Mouse (Mus musculus): ENCODE data around the gene Saa3. TPM values are rescaled to one million over a fixed set of nuclear protein-coding genes. Genes with fewer than 3 reads are reported as not detected.
"Not testable (repeated sequence)": the region's sequence is repeated elsewhere in the genome, so short reads cannot be mapped to it uniquely, and the experiment has no call there.

Saa3 gene
- polyA plus RNA-seq (2014; fragmentation: Nextera tagmentation; extraction: Ambion mirVana), result 0.08 TPM in 1 of 2 replicates, not detected in the other

DNA sequence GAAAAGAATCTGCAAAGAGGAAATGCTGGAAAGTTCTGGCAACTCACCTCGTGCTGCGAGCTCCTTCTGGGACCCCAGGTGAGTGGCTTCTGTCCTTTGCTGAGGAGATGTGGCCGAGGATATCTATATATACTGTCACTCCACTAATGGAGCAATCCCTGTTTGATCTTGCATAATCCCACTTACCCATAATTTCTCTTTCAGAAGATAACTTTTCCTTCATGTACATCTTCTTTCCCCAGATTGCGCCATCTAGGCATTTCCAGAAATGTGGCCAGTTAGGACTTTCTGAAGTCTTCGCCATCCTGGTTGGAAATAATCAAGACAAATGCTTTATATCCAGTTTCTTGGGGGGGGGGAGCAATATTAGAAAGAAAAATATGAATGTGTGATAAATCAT lies at the start of gene Saa3:
Gene Saa3 (minus strand): TSS at position 101 of the 400 bp plus-strand sequence.
- 93% methylated on average over 5 of the region's 5 CpGs for WGBS
- Histone ChIP-seq H3K27me3 (ENCODE audit: control insufficient read depth, insufficient read depth, low read length) (no peaks in the 10 kb centered on the region), H3K9ac (no peak within 1 kb of the TSS), H3K36me3 (replicated peaks; ENCODE audit: control insufficient read depth, insufficient read depth) (no peaks in the 10 kb centered on the region), H3K4me1 (replicated peaks; ENCODE audit: control insufficient read depth, insufficient read depth, low read length) (no peaks in the 10 kb centered on the region), H3K4me2 (replicated peaks) (no peak within 1 kb of the TSS), H3K4me3 (replicated peaks; ENCODE audit: low read length) (no peak within 1 kb of the TSS), H3K27ac (no peak within 1 kb of the TSS), H3K9me3 (ENCODE audit: control insufficient read depth, low read length) (no peaks in the 10 kb centered on the region)
- DNase-seq (ENCODE audit: low spot score), result no peak
- ATAC-seq (ENCODE audit: low FRiP score), result no peak

DNA sequence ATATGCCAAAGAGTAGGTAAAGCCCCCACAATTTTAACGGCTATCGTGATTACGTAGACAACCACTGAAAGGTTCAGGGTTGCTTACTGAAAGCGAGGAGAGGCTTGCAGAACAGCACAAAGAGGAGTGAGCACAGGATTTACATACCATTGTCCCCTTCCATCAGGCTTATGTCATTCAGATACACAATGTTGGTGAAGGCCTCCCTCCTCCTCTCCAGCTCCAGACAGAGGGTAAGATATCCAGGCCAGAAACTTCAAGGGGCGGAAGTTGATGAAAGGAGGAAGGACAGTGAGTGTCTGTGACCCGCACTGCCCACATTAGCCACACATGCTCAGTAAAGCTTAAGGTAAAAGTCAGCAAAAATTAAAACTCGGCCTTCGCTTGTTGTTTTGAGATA lies 49.2 kb upstream of the Saa3 start:
- Histone ChIP-seq H3K36me3 (replicated peaks; ENCODE audit: control insufficient read depth, insufficient read depth) (peaks cover 99% of the 10 kb centered on the region), H3K4me3 (replicated peaks; ENCODE audit: low read length) (no peak overlapping the region), H3K9me3 (ENCODE audit: control insufficient read depth, low read length) (no peaks in the 10 kb centered on the region), H3K27ac (no peak overlapping the region), H3K9ac (no peak overlapping the region), H3K27me3 (ENCODE audit: control insufficient read depth, insufficient read depth, low read length) (no peaks in the 10 kb centered on the region), H3K4me2 (replicated peaks) (no peak overlapping the region), H3K4me1 (replicated peaks; ENCODE audit: control insufficient read depth, insufficient read depth, low read length) (no peaks in the 10 kb centered on the region)
- ATAC-seq (ENCODE audit: low FRiP score), result no peak
- DNase-seq (ENCODE audit: low spot score), result no peak
- 75% methylated on average over 8 of the region's 8 CpGs for WGBS

DNA sequence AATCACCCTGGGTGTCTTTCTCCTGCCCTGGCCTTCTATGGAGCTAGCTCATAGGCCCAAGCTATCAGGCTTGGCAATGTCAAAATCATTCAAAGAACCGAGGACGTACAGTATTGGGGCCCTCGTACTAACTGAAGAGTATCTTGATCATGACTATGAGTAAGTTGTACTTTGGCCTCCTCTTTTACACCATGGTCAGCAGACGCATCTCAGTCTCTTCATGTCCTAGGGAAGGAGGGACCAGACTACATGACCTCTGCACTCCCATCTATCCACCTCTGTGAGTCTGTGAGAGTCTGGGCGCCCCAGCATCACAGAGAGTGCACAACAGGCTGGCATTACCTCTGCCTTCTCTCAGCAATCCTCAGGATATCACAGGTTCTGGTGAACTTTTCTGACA lies 47.1 kb upstream of the Saa3 start:
- DNase-seq (ENCODE audit: low spot score) (no peak), ATAC-seq (ENCODE audit: low FRiP score) (no peak)
- no peak overlapping the region for H3K27ac ChIP-seq
- H3K27me3 ChIP-seq (ENCODE audit: control insufficient read depth, insufficient read depth, low read length), result no peaks in the 10 kb centered on the region
- no peaks in the 10 kb centered on the region for H3K9me3 ChIP-seq (ENCODE audit: control insufficient read depth, low read length)
- no peak overlapping the region for H3K9ac ChIP-seq
- H3K4me3 ChIP-seq (replicated peaks; ENCODE audit: low read length), result no peak overlapping the region
- H3K4me2 ChIP-seq (replicated peaks), result no peak overlapping the region
- no peaks in the 10 kb centered on the region for H3K4me1 ChIP-seq (replicated peaks; ENCODE audit: control insufficient read depth, insufficient read depth, low read length)
- 91% methylated on average over 5 of the region's 5 CpGs for WGBS
- H3K36me3 ChIP-seq (replicated peaks; ENCODE audit: control insufficient read depth, insufficient read depth), result peaks cover 90% of the 10 kb centered on the region

DNA sequence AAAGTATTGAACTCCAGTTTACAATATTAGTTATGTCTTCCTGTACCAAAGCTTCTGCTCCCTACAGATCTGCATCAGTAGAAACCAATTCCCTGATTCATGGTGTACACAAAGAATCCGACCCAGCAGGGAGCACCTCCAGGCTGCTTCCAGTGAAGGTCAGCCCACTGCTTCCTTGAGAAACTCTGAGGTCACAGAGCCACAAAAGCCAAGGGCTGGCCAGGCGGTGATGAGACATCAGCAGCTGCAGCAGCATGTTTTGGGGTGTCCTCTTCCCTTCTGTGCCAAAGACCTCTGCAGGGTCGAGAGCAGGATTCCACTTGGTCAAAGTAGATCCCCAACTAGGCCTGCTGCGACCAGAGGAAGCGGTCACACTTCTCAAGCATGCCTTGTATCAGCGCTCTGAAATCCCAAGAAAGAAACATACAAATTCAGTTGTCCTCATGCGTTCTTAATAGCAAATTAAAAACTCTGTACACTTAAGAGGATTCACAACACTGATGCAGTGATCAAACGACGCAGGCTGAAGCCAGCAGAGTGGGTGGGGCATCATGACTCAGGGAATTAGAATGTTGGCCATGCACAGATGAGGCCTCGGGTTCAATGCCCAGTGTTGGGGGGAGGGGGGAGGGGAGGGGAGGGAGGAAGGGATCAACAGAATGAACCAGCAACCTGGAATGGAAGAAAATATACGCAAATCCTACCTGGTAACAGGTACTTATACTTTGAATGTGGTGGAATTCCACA lies 45.7 kb upstream of the Saa3 start:
- ATAC-seq (ENCODE audit: low FRiP score) (no peak), DNase-seq (ENCODE audit: low spot score) (no peak)
- H3K4me1 ChIP-seq (replicated peaks; ENCODE audit: control insufficient read depth, insufficient read depth, low read length), result no peaks in the 10 kb centered on the region
- no peak overlapping the region for H3K4me3 ChIP-seq (replicated peaks; ENCODE audit: low read length)
- no peak overlapping the region for H3K4me2 ChIP-seq (replicated peaks)
- no peak overlapping the region for H3K9ac ChIP-seq
- H3K9me3 ChIP-seq (ENCODE audit: control insufficient read depth, low read length), result no peaks in the 10 kb centered on the region
- peaks cover 77% of the 10 kb centered on the region for H3K36me3 ChIP-seq (replicated peaks; ENCODE audit: control insufficient read depth, insufficient read depth)
- H3K27ac ChIP-seq, result no peak overlapping the region
- no peaks in the 10 kb centered on the region for H3K27me3 ChIP-seq (ENCODE audit: control insufficient read depth, insufficient read depth, low read length)
- 82% methylated on average over 11 of the region's 11 CpGs for WGBS

DNA sequence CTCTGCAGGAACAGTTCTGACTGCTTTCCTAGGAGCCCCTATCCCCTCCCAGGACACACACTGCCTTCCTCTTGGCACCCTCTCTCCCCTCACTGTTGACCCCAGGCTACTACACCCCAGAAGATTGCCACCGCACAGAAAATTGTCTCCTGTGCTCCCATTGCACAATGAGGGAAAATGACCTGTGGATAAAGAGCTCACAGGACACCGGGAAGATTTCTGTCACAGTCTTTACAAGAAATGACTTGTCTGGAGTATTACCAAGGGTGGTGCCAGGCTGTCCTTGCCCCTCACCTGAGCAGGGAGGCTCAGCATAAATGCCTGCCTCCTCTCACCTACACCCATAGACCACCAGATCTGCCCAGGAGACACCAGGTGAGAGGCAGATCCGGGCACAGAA lies 36.0 kb upstream of the Saa3 start, which contains the start of gene Saa2:
Gene Saa2 (plus strand): TSS at position 301 of the 400 bp plus-strand sequence.
- Histone ChIP-seq H3K27ac (no peak within 1 kb of the TSS), H3K4me3 (replicated peaks; ENCODE audit: low read length) (no peak within 1 kb of the TSS), H3K9me3 (ENCODE audit: control insufficient read depth, low read length) (no peaks in the 10 kb centered on the region), H3K4me2 (replicated peaks) (no peak within 1 kb of the TSS), H3K4me1 (replicated peaks; ENCODE audit: control insufficient read depth, insufficient read depth, low read length) (no peaks in the 10 kb centered on the region), H3K27me3 (ENCODE audit: control insufficient read depth, insufficient read depth, low read length) (no peaks in the 10 kb centered on the region), H3K9ac (no peak within 1 kb of the TSS), H3K36me3 (replicated peaks; ENCODE audit: control insufficient read depth, insufficient read depth) (no peaks in the 10 kb centered on the region)
- ATAC-seq (ENCODE audit: low FRiP score) (no peak), DNase-seq (ENCODE audit: low spot score) (no peak)
- WGBS, result 85% methylated on average over 2 of the region's 3 CpGs

DNA sequence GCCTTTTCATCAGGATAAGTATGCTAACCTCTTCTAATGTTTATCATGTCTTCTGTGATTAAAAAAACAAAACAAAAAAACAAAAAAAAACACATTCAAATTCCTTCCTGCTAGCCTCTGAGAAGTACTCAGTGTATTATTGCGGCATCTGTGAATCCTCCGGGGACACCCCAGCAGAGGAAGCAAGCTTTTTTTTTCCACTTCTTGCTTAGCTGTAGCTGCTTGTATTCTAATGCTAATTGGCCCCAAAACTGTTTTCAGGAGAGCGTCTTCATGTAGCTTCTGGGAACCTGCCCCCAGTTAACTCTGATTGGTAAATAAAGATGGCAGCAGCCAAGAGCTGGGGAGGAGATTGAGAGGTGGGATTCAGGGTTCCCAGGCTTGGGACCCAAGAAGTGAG lies 33.0 kb upstream of the Saa3 start:
- Histone ChIP-seq H3K9me3 (ENCODE audit: control insufficient read depth, low read length) (no peaks in the 10 kb centered on the region), H3K27ac (no peak overlapping the region), H3K36me3 (replicated peaks; ENCODE audit: control insufficient read depth, insufficient read depth) (no peaks in the 10 kb centered on the region), H3K27me3 (ENCODE audit: control insufficient read depth, insufficient read depth, low read length) (no peaks in the 10 kb centered on the region), H3K4me2 (replicated peaks) (no peak overlapping the region), H3K4me1 (replicated peaks; ENCODE audit: control insufficient read depth, insufficient read depth, low read length) (no peaks in the 10 kb centered on the region), H3K9ac (no peak overlapping the region), H3K4me3 (replicated peaks; ENCODE audit: low read length) (no peak overlapping the region)
- ATAC-seq (ENCODE audit: low FRiP score) (no peak), DNase-seq (ENCODE audit: low spot score) (no peak)
- 21% methylated on average over 3 of the region's 3 CpGs for WGBS

DNA sequence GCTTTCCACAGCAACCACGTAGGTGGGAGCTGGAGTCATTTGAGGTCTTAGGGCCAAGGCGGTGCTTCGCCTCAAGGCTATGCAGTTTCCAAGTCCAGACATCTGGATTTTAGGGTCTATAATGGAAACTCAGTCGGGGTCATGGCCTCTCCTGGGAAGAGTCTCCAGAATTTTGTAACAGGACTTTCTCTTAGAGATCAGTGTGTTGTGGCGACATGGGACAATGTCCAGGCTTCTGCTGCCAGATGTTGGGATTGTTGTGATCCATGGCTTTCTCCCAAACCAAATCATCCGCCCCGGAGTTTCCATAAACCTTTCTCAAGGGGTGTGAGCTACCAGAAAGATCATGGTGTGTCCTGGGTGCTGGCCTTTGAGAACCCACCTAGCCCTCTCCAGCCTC lies 30.9 kb upstream of the Saa3 start:
- no peak overlapping the region for H3K4me2 ChIP-seq (replicated peaks)
- H3K27me3 ChIP-seq (ENCODE audit: control insufficient read depth, insufficient read depth, low read length), result no peaks in the 10 kb centered on the region
- H3K27ac ChIP-seq, result no peak overlapping the region
- ATAC-seq (ENCODE audit: low FRiP score) (no peak), DNase-seq (ENCODE audit: low spot score) (no peak)
- H3K4me1 ChIP-seq (replicated peaks; ENCODE audit: control insufficient read depth, insufficient read depth, low read length), result no peaks in the 10 kb centered on the region
- H3K9me3 ChIP-seq (ENCODE audit: control insufficient read depth, low read length), result no peaks in the 10 kb centered on the region
- no peak overlapping the region for H3K9ac ChIP-seq
- H3K4me3 ChIP-seq (replicated peaks; ENCODE audit: low read length), result no peak overlapping the region
- H3K36me3 ChIP-seq (replicated peaks; ENCODE audit: control insufficient read depth, insufficient read depth), result no peaks in the 10 kb centered on the region
- WGBS, result 93% methylated on average over 7 of the region's 7 CpGs

DNA sequence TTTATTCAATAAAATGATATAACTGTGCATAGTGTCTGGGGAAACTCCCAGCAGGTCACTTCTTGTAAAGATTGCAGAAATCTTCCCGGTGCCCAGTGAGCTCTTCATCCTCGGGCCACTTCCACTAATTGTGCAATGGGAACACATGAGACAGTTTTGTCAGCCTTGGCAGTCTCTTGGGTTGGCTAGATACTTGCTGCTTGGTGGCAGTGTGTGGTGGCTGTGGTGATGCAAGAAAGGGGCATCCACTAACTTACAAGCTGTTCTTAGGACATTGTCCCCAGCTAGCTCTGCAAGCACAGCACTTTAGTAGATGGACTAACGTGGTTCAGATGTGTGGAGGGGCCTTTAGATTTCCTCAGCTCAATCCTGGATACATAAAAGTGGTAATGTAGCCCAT lies 30.3 kb upstream of the Saa3 start:
- no peaks in the 10 kb centered on the region for H3K9me3 ChIP-seq (ENCODE audit: control insufficient read depth, low read length)
- DNase-seq (ENCODE audit: low spot score), result no peak
- H3K9ac ChIP-seq, result no peak overlapping the region
- no peaks in the 10 kb centered on the region for H3K36me3 ChIP-seq (replicated peaks; ENCODE audit: control insufficient read depth, insufficient read depth)
- H3K4me3 ChIP-seq (replicated peaks; ENCODE audit: low read length), result no peak overlapping the region
- no peaks in the 10 kb centered on the region for H3K4me1 ChIP-seq (replicated peaks; ENCODE audit: control insufficient read depth, insufficient read depth, low read length)
- ATAC-seq (ENCODE audit: low FRiP score), result no peak
- no peak overlapping the region for H3K4me2 ChIP-seq (replicated peaks)
- 92% methylated on average over 3 of the region's 3 CpGs for WGBS
- H3K27ac ChIP-seq, result no peak overlapping the region
- H3K27me3 ChIP-seq (ENCODE audit: control insufficient read depth, insufficient read depth, low read length), result no peaks in the 10 kb centered on the region

DNA sequence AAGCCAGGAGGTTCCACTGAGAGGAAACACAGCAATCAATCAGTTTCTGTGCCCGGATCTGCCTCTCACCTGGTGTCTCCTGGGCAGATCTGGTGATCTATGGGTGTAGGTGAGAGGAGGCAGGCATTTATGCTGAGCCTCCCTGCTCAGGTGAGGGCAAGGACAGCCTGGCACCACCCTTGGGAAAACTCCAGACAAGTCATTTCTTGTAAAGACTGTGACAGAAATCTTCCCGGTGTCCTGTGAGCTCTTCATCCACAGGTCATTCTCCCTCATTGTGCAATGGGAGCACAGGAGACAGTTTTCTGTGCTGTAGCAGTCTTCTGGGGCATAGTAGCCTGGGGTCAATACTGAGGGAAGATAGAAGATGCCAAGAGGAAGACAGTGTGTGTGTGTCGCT lies 27.4 kb upstream of the Saa3 start, which contains the start of gene Saa1:
Gene Saa1 (minus strand): TSS at position 101 of the 400 bp plus-strand sequence.
- H3K9me3 ChIP-seq (ENCODE audit: control insufficient read depth, low read length); H3K27me3 ChIP-seq (ENCODE audit: control insufficient read depth, insufficient read depth, low read length); ATAC-seq (ENCODE audit: low FRiP score); H3K4me2 ChIP-seq (replicated peaks); H3K9ac ChIP-seq; H3K4me3 ChIP-seq (replicated peaks; ENCODE audit: low read length); H3K4me1 ChIP-seq (replicated peaks; ENCODE audit: control insufficient read depth, insufficient read depth, low read length); DNase-seq (ENCODE audit: low spot score); H3K27ac ChIP-seq; H3K36me3 ChIP-seq (replicated peaks; ENCODE audit: control insufficient read depth, insufficient read depth): not testable (repeated sequence)
- WGBS, result 76% methylated on average over 3 of the region's 3 CpGs

Data from hindbrain, embryonic 14.5 days (tissue).